Mouse (Mus musculus) stomach, postnatal 0 days (tissue): ENCODE results near the gene Mapk14.

Source experiments
- CTCF ChIP-seq: IDR thresholded peaks from 2 replicates; pipeline ENCODE4 v1.5.1; 2016; ENCODE audit warnings: antibody characterized with exemption, low read depth, mild to moderate bottlenecking, moderate library complexity
- EP300 ChIP-seq: optimal IDR thresholded peaks from 2 replicates; pipeline ENCODE3; 2016; ENCODE audit warnings: antibody characterized with exemption

- TF ChIP-seq CTCF (no peak), EP300 (no peak)
Observed at GRCm38 (mm10) chr17:28769121-28769874, 78.2 kb downstream of the Mapk14 start, which contains the start of gene Mapk13.
